Mouse (Mus musculus) spleen, embryonic (tissue): ENCODE results near the gene Rwdd1.
"Not testable (repeated sequence)": the region's sequence is repeated elsewhere in the genome, so short reads cannot be mapped to it uniquely, and the experiment has no call there.

Source experiments
- CTCF ChIA-PET: fragments of 350-600 bp; sonication (Branson Sonifier 250); formaldehyde crosslinking; loops from one replicate; lab custom pipeline; 2022; lab: Charles Lee

Gene Rwdd1

GRCm38 (mm10) chr10:34019302-34020075 lies at the start of gene Rwdd1:
Gene Rwdd1 (minus strand): TSS chr10:34019624.
- CTCF ChIA-PET: no interaction called here

- CTCF ChIA-PET: no interaction called here
Measured at GRCm38 (mm10) chr10:34066591-34066990, 47.2 kb upstream of the Rwdd1 start.

DNA sequence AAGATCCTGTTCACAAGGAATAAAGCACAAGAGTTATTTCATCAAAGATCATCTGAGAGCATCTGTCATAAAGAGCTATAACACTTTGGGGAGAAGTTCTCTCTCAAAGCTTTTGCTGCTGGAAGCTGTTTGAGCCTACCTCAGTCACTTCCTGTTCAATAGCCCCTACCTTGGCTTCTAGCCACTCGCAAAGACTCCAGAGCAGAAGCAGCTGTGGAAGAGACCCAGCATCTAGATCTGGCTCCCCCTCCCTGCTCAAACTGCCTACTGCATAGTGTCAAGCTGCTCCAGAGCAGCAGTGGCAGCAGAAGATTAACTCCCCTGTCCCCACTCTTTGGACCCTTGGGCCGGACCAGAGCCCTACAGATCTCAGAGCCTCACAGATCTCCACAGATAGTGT lies 34.6 kb upstream of the Rwdd1 start:
- CTCF ChIA-PET: no interaction called here

DNA sequence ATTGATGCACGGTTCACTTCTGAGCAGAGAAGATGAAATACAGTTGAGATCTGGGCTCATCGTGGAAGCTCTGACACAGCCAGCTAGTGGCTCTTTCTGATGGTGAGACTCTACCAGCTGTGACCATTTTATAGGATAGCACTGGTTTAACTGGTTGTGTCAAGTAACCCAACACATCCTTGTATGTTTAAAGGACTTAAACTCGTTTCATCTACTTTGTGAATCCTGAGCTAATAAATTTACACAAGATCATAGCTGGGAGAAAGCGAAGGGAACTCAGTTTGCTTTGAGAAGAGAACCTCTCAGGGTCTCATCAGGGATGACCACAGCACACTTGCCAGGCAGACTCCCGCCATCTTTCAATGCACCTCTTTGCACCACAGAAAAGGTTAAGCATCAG lies 24.8 kb upstream of the Rwdd1 start, which contains the start of gene Calhm4:
Gene Calhm4, minus strand, starts transcription at position 101 of the 400 bp plus-strand sequence.
- CTCF ChIA-PET: no interaction called here

DNA sequence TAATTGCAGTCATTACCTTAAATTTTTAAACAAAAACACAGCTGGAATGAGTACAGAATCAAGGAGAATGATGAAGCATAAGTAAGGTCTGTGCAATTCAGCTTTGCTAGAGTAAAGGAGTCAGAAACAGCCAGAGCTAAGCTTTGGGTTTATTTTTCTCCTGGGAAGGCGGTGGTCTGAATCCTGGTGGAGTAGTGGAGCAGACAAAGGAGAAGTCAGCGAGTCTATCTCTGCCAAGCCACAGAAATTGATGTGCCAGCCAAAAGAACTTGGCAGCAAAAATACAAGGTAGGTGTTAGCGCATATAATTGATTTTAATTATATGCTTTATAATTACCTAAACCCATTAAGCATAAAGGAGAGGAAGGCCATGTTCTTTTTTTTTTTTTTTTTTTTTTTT lies 18.0 kb upstream of the Rwdd1 start, which contains the start of gene Trappc3l:
Gene Trappc3l, plus strand, starts transcription at position 197 of the 400 bp plus-strand sequence.
- CTCF ChIA-PET: interaction anchor here (0.6 kb wide), 1 partner anchor 14 kb away, joined by 5 read pairs; no protein-coding TSS in a partner anchor

DNA sequence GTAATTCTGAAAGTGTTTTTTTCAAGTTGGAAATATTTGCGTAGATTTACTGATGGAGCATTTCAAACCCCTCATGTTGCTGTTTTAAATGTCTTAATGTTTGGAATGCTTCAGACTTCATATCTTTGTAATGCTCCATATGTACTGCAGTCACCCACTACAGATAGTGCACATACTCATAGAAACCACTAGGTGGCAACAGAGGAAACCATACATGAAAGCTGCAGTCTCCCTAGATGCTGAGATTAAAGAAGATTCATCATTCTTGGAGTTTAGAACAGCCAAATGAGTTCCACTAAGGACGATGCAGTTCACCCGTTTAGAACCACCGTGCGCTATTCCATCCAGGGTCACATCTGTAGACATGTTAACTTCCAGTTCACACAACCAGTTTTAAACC lies 17.2 kb upstream of the Rwdd1 start:
- CTCF ChIA-PET: no interaction called here

GRCm38 (mm10) chr10:34033630-34034305 lies 14.3 kb upstream of the Rwdd1 start:
- CTCF ChIA-PET: no interaction called here

DNA sequence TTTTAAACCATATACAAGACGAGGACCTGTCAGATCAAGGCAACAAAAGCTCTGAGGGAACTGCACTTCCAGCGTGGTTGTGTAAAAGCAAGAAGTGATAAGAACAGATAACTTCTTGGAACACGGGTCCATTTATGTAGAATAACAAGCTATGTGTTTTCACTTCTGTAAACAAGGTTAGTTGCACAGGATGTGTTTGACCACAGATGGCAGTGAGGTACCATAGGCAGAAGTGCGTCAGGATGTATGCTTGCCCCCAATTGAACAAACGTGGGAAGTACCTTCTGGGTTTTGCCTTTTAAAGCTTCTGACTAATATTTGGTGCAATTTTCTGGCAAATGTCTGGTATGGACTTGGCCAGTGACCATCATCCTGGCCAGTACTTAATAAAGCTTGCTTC lies 10.9 kb upstream of the Rwdd1 start:
- CTCF ChIA-PET: no interaction called here

GRCm38 (mm10) chr10:34018746-34019301 lies 600 bp downstream of the Rwdd1 start:
- CTCF ChIA-PET: no interaction called here

DNA sequence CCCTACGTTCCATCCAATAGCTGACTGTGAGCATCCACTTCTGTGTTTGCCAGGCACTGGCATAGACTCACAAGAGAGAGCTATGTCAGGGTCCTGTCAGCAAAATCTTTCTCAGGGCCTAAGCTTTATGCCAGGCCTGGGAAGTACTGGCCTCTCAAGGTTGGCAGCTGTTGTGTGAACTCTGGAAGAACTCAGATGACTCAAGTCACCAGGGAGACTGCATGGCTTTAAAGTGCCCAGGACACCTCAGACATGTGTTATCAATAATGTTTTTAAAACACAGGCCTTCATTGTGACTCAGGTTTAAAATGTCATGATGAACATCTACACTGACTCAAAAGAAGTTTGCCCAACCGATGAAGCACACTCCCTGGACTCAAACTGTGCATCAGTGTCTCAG lies 6.2 kb downstream of the Rwdd1 start:
- CTCF ChIA-PET: no interaction called here

DNA sequence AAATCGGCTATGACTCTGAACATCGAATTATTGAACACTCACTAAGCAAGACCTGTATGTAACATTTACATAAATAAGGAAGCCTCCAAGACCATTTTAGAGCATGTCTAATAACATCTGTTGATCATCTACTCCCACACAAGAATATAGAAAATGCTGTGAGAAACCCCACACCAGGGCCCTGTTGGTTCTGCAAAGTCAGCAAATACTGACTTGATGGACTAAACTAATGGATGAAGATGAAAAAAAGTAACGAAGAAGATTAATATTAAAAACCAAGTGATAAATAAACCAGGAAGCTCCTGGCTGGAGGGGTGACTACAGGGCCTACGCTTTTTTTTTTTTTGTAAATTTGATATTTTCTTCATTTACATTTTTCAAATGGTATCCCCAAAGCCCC lies 6.8 kb downstream of the Rwdd1 start:
- CTCF ChIA-PET: no interaction called here

GRCm38 (mm10) chr10:33998397-33998796 lies 21.0 kb downstream of the Rwdd1 start:
- CTCF ChIA-PET: no interaction called here

GRCm38 (mm10) chr10:33996686-33997085 lies 22.7 kb downstream of the Rwdd1 start:
- CTCF ChIA-PET: not testable (repeated sequence)

- CTCF ChIA-PET: no interaction called here
Measured at GRCm38 (mm10) chr10:33986771-33987170, 32.7 kb downstream of the Rwdd1 start.

DNA sequence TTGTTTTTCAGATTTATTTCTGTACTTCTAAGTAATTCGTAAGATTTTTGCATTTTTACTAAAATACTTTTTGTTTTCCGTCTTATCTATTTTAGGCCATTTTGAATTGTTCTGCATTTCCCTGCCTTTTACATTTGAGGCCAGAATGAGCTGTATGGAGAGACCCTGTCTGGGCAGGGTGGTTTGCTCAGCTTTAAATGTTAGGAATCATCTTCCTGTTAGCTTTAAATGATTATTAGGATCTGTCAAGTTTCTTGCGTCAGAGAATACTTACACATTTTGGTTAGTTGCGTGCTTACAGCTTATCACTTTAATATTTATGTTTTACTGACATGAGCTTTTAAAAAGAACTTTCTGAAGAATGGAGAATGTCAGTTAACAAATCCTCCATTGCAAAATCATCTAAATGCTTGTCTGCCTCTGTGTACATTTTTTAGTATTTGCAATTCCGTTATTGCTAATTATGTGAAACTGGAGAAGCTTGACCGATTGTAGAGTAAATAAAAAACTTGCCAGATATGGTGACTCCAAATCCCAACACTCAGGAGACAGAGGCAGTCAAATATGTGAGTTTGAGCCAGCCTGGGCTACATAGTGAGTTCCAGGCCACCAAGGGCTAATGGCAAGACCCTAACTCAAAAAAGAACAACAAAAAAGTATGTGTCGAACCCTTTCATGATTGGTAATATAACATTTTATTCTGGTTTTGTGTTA lies 44.5 kb downstream of the Rwdd1 start:
- CTCF ChIA-PET: no interaction called here

- CTCF ChIA-PET: no interaction called here
Measured at GRCm38 (mm10) chr10:33952509-33952908, 66.9 kb downstream of the Rwdd1 start.

DNA sequence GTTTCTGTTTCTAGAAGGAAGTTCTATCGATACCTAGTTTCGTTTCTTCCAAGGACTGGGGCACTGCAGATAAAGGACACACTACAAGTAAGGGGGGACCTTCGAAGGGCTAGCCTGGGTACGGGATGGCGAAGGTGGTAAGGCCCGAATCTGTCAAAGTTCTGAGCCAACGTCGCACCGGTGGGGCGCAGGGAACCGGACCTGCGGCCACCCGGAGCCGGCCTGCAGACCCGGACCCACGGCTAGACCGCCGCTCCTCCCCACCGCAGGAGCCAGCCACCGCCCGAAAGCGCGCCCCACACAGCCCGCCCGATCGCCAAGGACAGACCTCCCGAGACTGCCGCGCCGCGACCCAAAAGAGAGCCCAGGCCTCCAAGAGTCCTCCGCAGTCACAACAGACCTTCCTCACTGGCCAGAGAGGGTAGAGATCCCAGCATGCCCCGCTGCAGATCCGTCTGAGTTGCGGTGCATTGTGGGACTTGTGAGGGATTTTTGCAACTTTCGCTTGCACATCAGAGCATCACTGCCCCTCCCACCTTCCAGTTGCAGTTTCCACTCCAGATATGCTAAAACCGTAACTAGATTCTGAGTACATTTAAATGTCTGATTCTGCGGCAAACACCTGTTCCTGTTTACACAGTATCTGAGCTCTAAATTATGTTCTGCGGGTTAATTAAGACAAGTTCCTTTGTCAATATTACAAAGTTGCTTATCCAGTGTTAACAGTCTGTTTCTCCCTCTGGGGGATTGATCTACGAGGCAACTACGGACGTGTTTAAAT lies 68.4 kb downstream of the Rwdd1 start, which contains the start of gene Zup1:
Gene Zup1, minus strand, starts transcription at position 467 of the 781 bp plus-strand sequence.
- CTCF ChIA-PET: no interaction called here
